Mouse (Mus musculus): ENCODE measurements around the gene Pknox2. TPM values are rescaled to one million over a fixed set of nuclear protein-coding genes. Genes with fewer than 3 reads are reported as not detected.

The Pknox2 gene
- polyA plus RNA-seq, 1 experiment from 2014 or later: 0.09 TPM

DNA sequence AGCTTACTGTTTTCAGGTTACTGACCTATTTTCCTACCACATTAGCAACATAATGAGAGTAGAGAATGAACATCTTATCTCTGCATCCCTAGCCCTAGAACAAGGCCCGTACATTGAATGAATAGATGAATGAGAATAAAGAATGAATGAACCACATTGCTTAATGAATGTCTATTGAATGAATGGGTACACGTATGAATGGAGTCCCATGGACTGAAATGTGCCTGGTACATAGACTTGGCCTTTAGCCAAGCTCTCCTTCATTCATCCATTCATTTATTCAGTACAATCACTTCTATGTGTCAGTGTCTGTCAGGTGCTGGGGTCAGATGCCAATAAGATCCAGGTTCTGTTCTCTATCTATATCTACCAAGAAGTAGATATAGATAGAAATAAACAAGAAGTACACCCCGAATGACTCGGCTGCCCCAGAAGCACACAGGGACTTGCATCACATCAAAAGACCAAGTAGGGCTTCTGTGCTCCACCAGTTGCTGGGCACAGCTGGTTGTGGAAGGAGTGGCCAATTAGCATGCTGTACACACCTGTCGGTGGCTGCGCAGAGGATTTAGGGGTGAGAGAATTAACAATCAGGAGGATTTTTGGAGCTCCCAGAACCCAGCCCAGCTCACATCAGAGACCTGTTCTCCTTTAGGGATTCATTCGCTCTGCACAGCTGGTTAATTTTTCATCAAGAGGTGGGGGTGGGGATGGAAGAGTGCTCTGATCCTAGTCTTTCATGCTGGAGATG, 119.2 kb downstream of the Pknox2 start:
- ChIA-PET POLR2A (no interaction called here), CTCF (interaction anchor here (0.8 kb wide), 1 partner anchor 51 kb away, joined by 3 read pairs; no protein-coding TSS in a partner anchor)
- DNase-seq (ENCODE audit: low read depth, low spot score) (no peak), ATAC-seq (no peak)
- peaks cover 36% of the 10 kb centered on the region for H3K27me3 ChIP-seq
- no peak for TF ChIP-seq CTCF (IDR thresholded peaks at IDR 0.05)
- in situ Hi-C loops (cut with MboI; ENCODE audit: low pct_unique_long_range_greater_than_20kb): no loop called here

GRCm38 (mm10) chr9:37025913-37026312, 121.3 kb downstream of the Pknox2 start:
- H3K27me3 ChIP-seq: peaks cover 39% of the 10 kb centered on the region
- DNase-seq (ENCODE audit: low read depth, low spot score) (no peak), ATAC-seq (no peak)
- ChIA-PET POLR2A (no interaction called here), CTCF (no interaction called here)
- no peak for TF ChIP-seq CTCF (IDR thresholded peaks at IDR 0.05)
- in situ Hi-C loops (cut with MboI; ENCODE audit: low pct_unique_long_range_greater_than_20kb): no loop called here

DNA sequence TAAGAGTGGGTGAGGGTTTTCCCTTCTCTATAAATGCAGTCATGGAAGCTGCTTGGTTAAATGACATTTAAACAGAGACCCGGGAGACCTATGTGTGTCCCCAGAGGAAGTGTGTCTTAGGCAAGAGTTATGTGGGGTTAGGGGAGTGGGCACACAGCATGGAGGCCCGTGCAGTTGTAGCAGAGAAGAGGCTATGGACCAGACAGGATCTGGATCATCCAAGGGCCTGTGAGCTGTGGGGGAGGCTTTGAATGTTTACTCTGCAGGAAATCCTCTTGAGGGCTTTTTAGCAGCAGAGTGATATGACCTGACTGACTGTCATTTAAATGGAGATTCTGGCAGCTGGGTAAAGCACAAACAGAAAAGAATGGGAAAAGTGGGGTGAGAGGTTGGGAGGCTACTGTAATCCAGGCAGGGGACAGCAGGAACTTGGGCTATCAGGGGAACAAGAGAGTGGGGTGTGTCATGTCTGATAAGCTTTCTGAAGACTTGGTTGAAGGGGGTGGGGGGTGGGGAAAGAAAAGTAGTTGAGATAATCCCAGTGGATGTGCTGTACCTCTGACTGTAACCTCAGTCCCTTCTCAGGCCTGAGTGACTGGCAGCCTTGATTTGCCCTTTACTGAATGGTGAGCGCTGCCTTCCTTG, 125.5 kb downstream of the Pknox2 start:
- in situ Hi-C loops (cut with MboI; ENCODE audit: low pct_unique_long_range_greater_than_20kb): no loop called here
- ATAC-seq: no peak
- CTCF ChIA-PET: no interaction called here
- DNase-seq (ENCODE audit: low read depth, low spot score): no peak
- TF ChIP-seq CTCF (IDR thresholded peaks at IDR 0.05): no peak
- H3K27me3 ChIP-seq: peaks cover 21% of the 10 kb centered on the region
- POLR2A ChIA-PET: no interaction called here

GRCm38 (mm10) chr9:37018154-37018553, 129.1 kb downstream of the Pknox2 start:
- H3K27me3 ChIP-seq: peaks cover 20% of the 10 kb centered on the region
- TF ChIP-seq CTCF (IDR thresholded peaks at IDR 0.05): no peak
- no peak for ATAC-seq
- ChIA-PET CTCF (interaction anchor here (1.5 to 1.7 kb wide), 2 partner anchors 9 to 27 kb away, joined by 3 to 5 read pairs; no protein-coding TSS in a partner anchor), POLR2A (no interaction called here)
- DNase-seq (ENCODE audit: low read depth, low spot score): no peak
- in situ Hi-C loops (cut with MboI; ENCODE audit: low pct_unique_long_range_greater_than_20kb): no loop called here

GRCm38 (mm10) chr9:37017169-37017568, 130.0 kb downstream of the Pknox2 start:
- in situ Hi-C loops (cut with MboI; ENCODE audit: low pct_unique_long_range_greater_than_20kb): no loop called here
- CTCF ChIA-PET: interaction anchor here (0.7 to 1.5 kb wide), 2 partner anchors 26 to 46 kb away, joined by 3 read pairs; no protein-coding TSS in a partner anchor
- no peak for TF ChIP-seq CTCF (IDR thresholded peaks at IDR 0.05)
- POLR2A ChIA-PET: no interaction called here
- no peak for DNase-seq (ENCODE audit: low read depth, low spot score)
- no peak for ATAC-seq
- peaks cover 15% of the 10 kb centered on the region for H3K27me3 ChIP-seq

DNA sequence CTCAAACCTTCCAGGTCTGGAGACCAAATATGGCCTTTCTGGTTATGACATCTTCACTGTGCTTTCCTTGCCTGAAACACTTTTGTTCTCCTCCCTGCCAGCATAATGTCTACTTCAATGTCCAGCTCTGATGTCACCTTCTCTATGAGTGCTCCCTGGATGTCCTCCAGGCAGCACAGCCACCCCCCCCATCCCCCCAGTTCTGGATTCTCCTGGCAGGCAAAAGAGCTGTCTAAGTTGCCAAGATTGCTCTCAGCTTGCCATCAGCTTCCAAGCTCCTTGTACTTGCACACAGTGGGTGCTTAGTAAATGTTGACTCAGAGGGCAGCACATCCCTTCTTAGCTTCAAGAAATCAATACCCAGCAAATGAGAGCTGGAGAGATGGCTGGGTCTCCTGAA, 131.0 kb downstream of the Pknox2 start:
- in situ Hi-C loops (cut with MboI; ENCODE audit: low pct_unique_long_range_greater_than_20kb): no loop called here
- CTCF ChIA-PET: no interaction called here
- no peak for DNase-seq (ENCODE audit: low read depth, low spot score)
- no peak for ATAC-seq
- H3K27me3 ChIP-seq: peaks cover 17% of the 10 kb centered on the region
- no peak for TF ChIP-seq CTCF (IDR thresholded peaks at IDR 0.05)
- POLR2A ChIA-PET: no interaction called here

DNA sequence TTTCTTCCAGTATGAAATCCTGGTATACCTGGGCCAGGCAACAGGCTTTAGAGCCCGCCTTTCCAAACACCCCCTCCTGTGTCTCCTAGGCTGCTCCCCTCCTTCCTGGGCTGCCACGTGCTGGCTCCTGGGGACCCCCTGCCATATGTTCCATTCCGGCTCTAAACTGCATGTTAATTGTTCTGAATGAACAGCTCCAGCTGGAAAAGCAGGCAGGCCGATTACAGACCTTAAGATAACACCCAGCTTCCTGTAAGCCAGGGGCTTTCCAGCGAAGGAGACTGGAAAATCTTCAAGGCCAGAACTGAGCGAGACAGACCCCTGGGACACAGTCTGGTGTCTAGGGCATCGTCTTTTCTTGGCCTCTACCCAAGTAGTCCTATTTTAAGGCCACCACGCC, 133.6 kb downstream of the Pknox2 start:
- ATAC-seq: no peak
- in situ Hi-C loops (cut with MboI; ENCODE audit: low pct_unique_long_range_greater_than_20kb): no loop called here
- no peak for TF ChIP-seq CTCF (IDR thresholded peaks at IDR 0.05)
- ChIA-PET POLR2A (interaction anchor here (0.6 kb wide), 1 partner anchor 253 kb away, joined by 3 read pairs; no protein-coding TSS in a partner anchor), CTCF (no interaction called here)
- DNase-seq (ENCODE audit: low read depth, low spot score): no peak
- peaks cover 11% of the 10 kb centered on the region for H3K27me3 ChIP-seq

GRCm38 (mm10) chr9:37008090-37008489, 139.1 kb downstream of the Pknox2 start:
- no peak for ATAC-seq

GRCm38 (mm10) chr9:37004676-37005075, 142.5 kb downstream of the Pknox2 start:
- ChIA-PET POLR2A (no interaction called here), CTCF (no interaction called here)
- no peak for TF ChIP-seq CTCF (IDR thresholded peaks at IDR 0.05)
- ATAC-seq (no peak), DNase-seq (ENCODE audit: low read depth, low spot score) (no peak)
- in situ Hi-C loops (cut with MboI; ENCODE audit: low pct_unique_long_range_greater_than_20kb): no loop called here
- peaks cover 12% of the 10 kb centered on the region for H3K27me3 ChIP-seq

More at GRCm38 (mm10) chr9:37008090-37008489, 139.1 kb downstream of the Pknox2 start:
- peaks cover 8% of the 10 kb centered on the region for H3K27me3 ChIP-seq
- DNase-seq (ENCODE audit: low read depth, low spot score): peak; percentile 3
- ChIA-PET CTCF (no interaction called here), POLR2A (no interaction called here)
- no peak for TF ChIP-seq CTCF (IDR thresholded peaks at IDR 0.05)
- in situ Hi-C loops (cut with MboI; ENCODE audit: low pct_unique_long_range_greater_than_20kb): no loop called here

- in situ Hi-C loops (cut with MboI; ENCODE audit: low pct_unique_long_range_greater_than_20kb): no loop called here
- no peak for ATAC-seq
Measured at GRCm38 (mm10) chr9:37001935-37002535, 145.2 kb downstream of the Pknox2 start.

GRCm38 (mm10) chr9:36999393-36999792, 147.8 kb downstream of the Pknox2 start:
- ChIA-PET CTCF (interaction anchor here (0.7 kb wide), 1 partner anchor 28 kb away, joined by 3 read pairs; no protein-coding TSS in a partner anchor), POLR2A (no interaction called here)
- no peak for DNase-seq (ENCODE audit: low read depth, low spot score)
- H3K27me3 ChIP-seq: peaks cover 28% of the 10 kb centered on the region
- in situ Hi-C loops (cut with MboI; ENCODE audit: low pct_unique_long_range_greater_than_20kb): no loop called here
- no peak for TF ChIP-seq CTCF (IDR thresholded peaks at IDR 0.05)
- ATAC-seq: no peak

More at GRCm38 (mm10) chr9:37001935-37002535, 145.2 kb downstream of the Pknox2 start:
- ChIA-PET POLR2A (no interaction called here), CTCF (no interaction called here)
- H3K27me3 ChIP-seq: peaks cover 23% of the 10 kb centered on the region
- DNase-seq (ENCODE audit: low read depth, low spot score): no peak
- no peak for TF ChIP-seq CTCF (IDR thresholded peaks at IDR 0.05)
